Mouse (Mus musculus) G1E-ER4 (cell line): ENCODE data around the gene Prmt1. TPM values are rescaled to one million over a fixed set of nuclear protein-coding genes. Genes with fewer than 3 reads are reported as not detected.

ENCODE experiments used
- GATA1 ChIP-seq: IDR thresholded peaks from one replicate; pipeline ENCODE4 v1.8.0; 2012; ENCODE audit warnings: low read length, inconsistent platforms
- polyA plus RNA-seq: library from polyadenylated mRNA; stranded (reverse); fragments of >175 nt; gene quantifications from 2 replicates; pipeline ENCODE4 v1.2.3, GENCODE M21; 2012

Prmt1 gene
- polyA plus RNA-seq, 1 experiment: 142 TPM

- no peak for TF ChIP-seq GATA1
Observed at GRCm38 (mm10) chr7:44997940-44998428, 11.6 kb upstream of the Prmt1 start.

- TF ChIP-seq GATA1: no peak
Observed at GRCm38 (mm10) chr7:44997231-44997939, 11.0 kb upstream of the Prmt1 start, which contains the start of gene Irf3. TSS of gene Irf3 (plus strand) at chr7:44997648.

- no peak for TF ChIP-seq GATA1
Observed at GRCm38 (mm10) chr7:44996672-44997071, 10.3 kb upstream of the Prmt1 start.

GRCm38 (mm10) chr7:44986879-44987718 is 731 bp upstream of the Prmt1 start:
- TF ChIP-seq GATA1: no peak

GRCm38 (mm10) chr7:44985595-44986191 is 675 bp downstream of the Prmt1 start:
- TF ChIP-seq GATA1: no peak

GRCm38 (mm10) chr7:44984833-44985164 is 1.6 kb downstream of the Prmt1 start:
- no peak for TF ChIP-seq GATA1

GRCm38 (mm10) chr7:44983944-44984832 is 2.2 kb downstream of the Prmt1 start:
- TF ChIP-seq GATA1: no peak

GRCm38 (mm10) chr7:44983085-44983484 is 3.3 kb downstream of the Prmt1 start:
- no peak for TF ChIP-seq GATA1

- TF ChIP-seq GATA1: no peak
Observed at GRCm38 (mm10) chr7:44981539-44981938, 4.8 kb downstream of the Prmt1 start.

- TF ChIP-seq GATA1: no peak
Observed at GRCm38 (mm10) chr7:44978300-44978699, 8.1 kb downstream of the Prmt1 start.

GRCm38 (mm10) chr7:44975117-44975419 is 11.3 kb downstream of the Prmt1 start:
- TF ChIP-seq GATA1: no peak

GRCm38 (mm10) chr7:44974383-44975116 is 11.8 kb downstream of the Prmt1 start, which contains the start of gene Cpt1c:
TSS of gene Cpt1c (minus strand) at chr7:44974851.
- no peak for TF ChIP-seq GATA1

- no peak for TF ChIP-seq GATA1
Observed at GRCm38 (mm10) chr7:44973415-44974130, 12.8 kb downstream of the Prmt1 start.

GRCm38 (mm10) chr7:44971142-44971541 is 15.2 kb downstream of the Prmt1 start:
- TF ChIP-seq GATA1: no peak
